Mouse (Mus musculus): Measurements from ENCODE around the gene Tlr8. TPM values are rescaled to one million over a fixed set of nuclear protein-coding genes. Genes with fewer than 3 reads are reported as not detected.

The Tlr8 gene
- polyA plus RNA-seq, 1 experiment from 2014 or later: 0.06 TPM

DNA sequence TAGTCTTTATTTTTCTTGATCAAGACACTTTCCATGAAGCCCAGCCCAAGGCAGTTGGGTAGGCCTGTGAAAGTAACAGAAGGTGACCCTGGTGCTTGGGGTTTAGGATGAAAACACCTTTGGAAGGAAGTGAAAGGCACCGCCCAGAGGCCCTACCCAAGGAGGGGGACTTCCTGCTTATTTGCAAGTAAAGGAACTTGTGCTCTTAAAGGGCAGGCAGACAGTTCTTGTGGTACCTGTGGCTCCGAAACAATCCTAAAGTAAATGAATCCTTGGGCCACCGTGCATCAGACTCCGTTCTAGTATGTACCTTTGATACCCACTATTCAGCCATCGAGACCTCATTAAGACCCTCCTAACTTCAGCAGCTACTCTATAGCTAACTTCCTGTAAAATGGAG is 37.6 kb downstream of the Tlr8 start:
- ATAC-seq (ENCODE audit: low read depth): no peak
- Histone ChIP-seq H3K27me3 (no peaks in the 10 kb centered on the region), H3K4me2 (no peak overlapping the region), H3K4me3 (no peak overlapping the region), H3K4me1 (replicated peaks) (no peaks in the 10 kb centered on the region), H3K9ac (no peak overlapping the region), H3K36me3 (no peaks in the 10 kb centered on the region), H3K9me3 (no peaks in the 10 kb centered on the region), H3K27ac (replicated peaks) (no peak overlapping the region)
- 96% methylated on average over 5 of the region's 5 CpGs for WGBS

GRCm38 (mm10) chrX:167212707-167213106 is 51.4 kb downstream of the Tlr8 start:
- no peak for ATAC-seq (ENCODE audit: low read depth)
- Histone ChIP-seq H3K4me1 (replicated peaks) (peaks cover 14% of the 10 kb centered on the region), H3K9ac (no peak overlapping the region), H3K27ac (replicated peaks) (no peak overlapping the region; the same call in 1 of the 2 replicates), H3K4me2 (no peak overlapping the region), H3K9me3 (no peaks in the 10 kb centered on the region), H3K4me3 (no peak overlapping the region), H3K27me3 (peaks cover 22% of the 10 kb centered on the region), H3K36me3 (no peaks in the 10 kb centered on the region)
- WGBS: 27% methylated on average over 8 of the region's 8 CpGs

DNA sequence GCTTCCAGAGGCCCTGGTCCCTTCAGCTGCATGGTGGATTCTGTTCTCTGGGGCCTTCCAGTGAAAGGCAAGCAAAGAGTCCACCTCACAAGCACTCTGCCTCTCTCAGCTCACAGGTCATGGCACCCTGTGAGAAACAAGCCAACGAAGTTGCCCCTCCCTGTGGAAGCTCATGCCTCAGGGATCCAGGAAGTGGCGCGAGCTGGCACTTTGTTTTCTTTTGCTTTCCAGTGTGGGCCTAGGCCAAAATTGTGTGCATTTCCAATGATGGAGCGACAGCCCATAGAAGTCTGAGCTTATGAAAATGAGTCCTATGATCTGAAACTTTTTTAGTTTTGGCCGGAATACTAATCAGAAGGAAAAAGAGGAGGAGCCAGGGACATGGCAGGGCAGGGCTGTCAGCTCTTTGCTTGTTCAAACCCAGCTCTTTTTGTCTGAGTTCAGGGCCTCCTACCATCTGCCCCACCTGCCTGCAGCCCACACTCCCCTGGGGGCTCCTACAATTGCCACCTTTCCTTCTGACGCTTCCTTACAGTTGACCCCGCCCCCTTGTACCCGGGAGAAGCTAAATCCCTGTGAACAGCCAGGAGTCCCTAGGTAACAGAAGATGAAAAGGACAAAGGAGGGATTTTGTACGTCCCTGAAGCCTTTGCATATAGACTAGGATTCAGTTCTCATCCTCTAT is 52.1 kb downstream of the Tlr8 start:
- H3K36me3 ChIP-seq: 0 out of 2 replicates have a peak, but pooled peaks cover 3% of the 10 kb centered on the region
- H3K4me2 ChIP-seq: no peak overlapping the region
- no peak overlapping the region for H3K9ac ChIP-seq
- no peak for ATAC-seq (ENCODE audit: low read depth)
- 53% methylated on average over 9 of the region's 9 CpGs for WGBS
- peaks cover 16% of the 10 kb centered on the region for H3K4me1 ChIP-seq (replicated peaks)
- peaks cover 22% of the 10 kb centered on the region for H3K27me3 ChIP-seq
- no peak overlapping the region for H3K4me3 ChIP-seq
- no peaks in the 10 kb centered on the region for H3K9me3 ChIP-seq
- 0 out of 2 replicates have a peak overlapping the region, but pooled peaks have one; percentile 18 for H3K27ac ChIP-seq (replicated peaks)

DNA sequence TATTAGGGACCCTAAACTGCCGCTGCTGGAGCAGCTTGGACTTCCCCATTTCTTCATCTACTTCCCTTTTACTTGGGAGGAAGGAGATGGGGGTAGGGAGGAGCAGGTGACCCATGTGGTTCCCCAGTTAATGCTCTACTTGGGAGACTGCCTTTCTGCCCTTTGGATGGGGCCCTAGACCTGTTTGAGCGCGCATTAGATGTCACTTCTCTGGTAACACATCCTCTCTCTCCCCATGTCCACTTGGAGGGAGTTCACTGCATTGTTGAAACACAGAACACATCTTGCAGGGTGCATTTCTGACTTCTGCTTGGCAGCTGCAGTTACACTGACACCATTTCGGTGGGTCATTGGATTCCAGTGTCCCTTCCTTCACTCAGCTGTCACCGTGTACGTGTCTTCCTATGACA is 53.8 kb downstream of the Tlr8 start:
- 43% methylated on average over 6 of the region's 6 CpGs for WGBS
- H3K9me3 ChIP-seq: no peaks in the 10 kb centered on the region

GRCm38 (mm10) chrX:167209828-167210227 is 54.3 kb downstream of the Tlr8 start:
- peak overlapping the region; percentile 60 for H3K4me3 ChIP-seq
- 42% methylated on average over 8 of the region's 8 CpGs for WGBS
- 0 out of 2 replicates have a peak, but pooled peaks cover 6% of the 10 kb centered on the region for H3K36me3 ChIP-seq
- H3K27ac ChIP-seq (replicated peaks): peak overlapping the region; percentile 97
- H3K9ac ChIP-seq: peak overlapping the region; percentile 93
- H3K27me3 ChIP-seq: peaks cover 32% of the 10 kb centered on the region
- ATAC-seq (ENCODE audit: low read depth): no peak
- no peaks in the 10 kb centered on the region for H3K9me3 ChIP-seq
- H3K4me1 ChIP-seq (replicated peaks): peaks cover 25% of the 10 kb centered on the region
- H3K4me2 ChIP-seq: peak overlapping the region; percentile 60

More for the DNA sequence above, 53.8 kb downstream of the Tlr8 start:
- Histone ChIP-seq H3K4me3 (no peak overlapping the region), H3K27me3 (peaks cover 32% of the 10 kb centered on the region), H3K9ac (peak overlapping the region; percentile 93), H3K36me3 (0 out of 2 replicates have a peak, but pooled peaks cover 6% of the 10 kb centered on the region), H3K27ac (replicated peaks) (peak overlapping the region; percentile 97; the same call in 1 of the 2 replicates), H3K4me1 (replicated peaks) (peaks cover 25% of the 10 kb centered on the region), H3K4me2 (peak overlapping the region; percentile 60)
- ATAC-seq (ENCODE audit: low read depth): no peak

- Histone ChIP-seq H3K27ac (replicated peaks) (peak within 1 kb of the TSS; percentile 97), H3K4me3 (peak within 1 kb of the TSS; percentile 60), H3K4me2 (peak within 1 kb of the TSS; percentile 67), H3K9me3 (no peaks in the 10 kb centered on the region), H3K4me1 (replicated peaks) (peaks cover 25% of the 10 kb centered on the region), H3K27me3 (peaks cover 32% of the 10 kb centered on the region), H3K9ac (peak within 1 kb of the TSS; percentile 93), H3K36me3 (0 out of 2 replicates have a peak, but pooled peaks cover 6% of the 10 kb centered on the region)
- ATAC-seq (ENCODE audit: low read depth): peak; percentile 92
- WGBS: 19% methylated on average over 39 of the region's 39 CpGs
These were observed 55.0 kb downstream of the Tlr8 start, which contains the start of gene Tmsb4x for GRCm38 (mm10) chrX:167208978-167209754. Tmsb4x (minus strand) TSS chrX:167209315.

- no peaks in the 10 kb centered on the region for H3K9me3 ChIP-seq
- H3K4me2 ChIP-seq: peak overlapping the region; percentile 67
- peak overlapping the region; percentile 97 for H3K27ac ChIP-seq (replicated peaks)
- WGBS: 15% methylated on average over 16 of the region's 16 CpGs
- H3K9ac ChIP-seq: peak overlapping the region; percentile 93
- ATAC-seq (ENCODE audit: low read depth): 0 out of 2 replicates have a peak, but pooled peaks have one; percentile 37
- H3K27me3 ChIP-seq: peaks cover 32% of the 10 kb centered on the region
- H3K4me1 ChIP-seq (replicated peaks): peaks cover 25% of the 10 kb centered on the region
- H3K36me3 ChIP-seq: 0 out of 2 replicates have a peak, but pooled peaks cover 6% of the 10 kb centered on the region
- H3K4me3 ChIP-seq: peak overlapping the region; percentile 60
These were observed 55.7 kb downstream of the Tlr8 start for GRCm38 (mm10) chrX:167208506-167208820.

GRCm38 (mm10) chrX:167207741-167208505 is 56.2 kb downstream of the Tlr8 start:
- Histone ChIP-seq H3K4me3 (peak overlapping the region; percentile 60), H3K4me1 (replicated peaks) (peaks cover 25% of the 10 kb centered on the region), H3K4me2 (peak overlapping the region; percentile 67), H3K27ac (replicated peaks) (peak overlapping the region; percentile 97), H3K9me3 (no peaks in the 10 kb centered on the region), H3K27me3 (peaks cover 32% of the 10 kb centered on the region), H3K36me3 (0 out of 2 replicates have a peak, but pooled peaks cover 6% of the 10 kb centered on the region), H3K9ac (peak overlapping the region; percentile 93)
- WGBS: 26% methylated on average over 25 of the region's 25 CpGs
- no peak for ATAC-seq (ENCODE audit: low read depth)

GRCm38 (mm10) chrX:167205813-167206520 is 58.2 kb downstream of the Tlr8 start:
- 56% methylated on average over 8 of the region's 8 CpGs for WGBS
- H3K27me3 ChIP-seq: peaks cover 41% of the 10 kb centered on the region
- peaks cover 19% of the 10 kb centered on the region for H3K4me1 ChIP-seq (replicated peaks)
- no peaks in the 10 kb centered on the region for H3K9me3 ChIP-seq
- no peak overlapping the region for H3K9ac ChIP-seq
- H3K4me3 ChIP-seq: 0 out of 2 replicates have a peak overlapping the region, but pooled peaks have one; percentile 60
- peak overlapping the region; percentile 67 for H3K4me2 ChIP-seq
- H3K27ac ChIP-seq (replicated peaks): no peak overlapping the region
- no peak for ATAC-seq (ENCODE audit: low read depth)
- 0 out of 2 replicates have a peak, but pooled peaks cover 6% of the 10 kb centered on the region for H3K36me3 ChIP-seq

GRCm38 (mm10) chrX:167201365-167201764 is 62.8 kb downstream of the Tlr8 start:
- no peak overlapping the region for H3K27ac ChIP-seq (replicated peaks)
- H3K36me3 ChIP-seq: no peaks in the 10 kb centered on the region
- H3K4me2 ChIP-seq: no peak overlapping the region
- peaks cover 50% of the 10 kb centered on the region for H3K27me3 ChIP-seq
- H3K4me1 ChIP-seq (replicated peaks): peaks cover 2% of the 10 kb centered on the region; the same call in 1 of the 2 replicates
- no peak overlapping the region for H3K4me3 ChIP-seq
- ATAC-seq (ENCODE audit: low read depth): no peak
- no peak overlapping the region for H3K9ac ChIP-seq
- WGBS: 84% methylated on average over 2 of the region's 2 CpGs
- no peaks in the 10 kb centered on the region for H3K9me3 ChIP-seq

GRCm38 (mm10) chrX:167195228-167195649 is 68.9 kb downstream of the Tlr8 start:
- Histone ChIP-seq H3K9ac (no peak overlapping the region), H3K4me3 (no peak overlapping the region), H3K36me3 (no peaks in the 10 kb centered on the region), H3K4me1 (replicated peaks) (no peaks in the 10 kb centered on the region), H3K4me2 (no peak overlapping the region), H3K9me3 (no peaks in the 10 kb centered on the region), H3K27ac (replicated peaks) (no peak overlapping the region), H3K27me3 (peaks cover 46% of the 10 kb centered on the region)
- 77% methylated on average over 2 of the region's 2 CpGs for WGBS
- no peak for ATAC-seq (ENCODE audit: low read depth)

Data from neural tube, embryonic 13.5 days (tissue).